Mouse (Mus musculus) liver, postnatal 0 days (tissue): ENCODE data around the gene Xdh. TPM values are rescaled to one million over a fixed set of nuclear protein-coding genes. Genes with fewer than 3 reads are reported as not detected.

Experiments
- ATAC-seq: fragments of 200-750 bp; cut with Nextera tagmentation; 2 replicates; pipeline ENCODE4 v1.8.0; 2017; ENCODE audit warnings: mild to moderate bottlenecking, moderate library complexity
- DNase-seq: peaks from one replicate; pipeline ENCODE4 v3.0.0-alpha.2; 2016
- H3K27ac ChIP-seq: fragments of 300-500 bp; sonication (generic); 2 replicates; pipeline ENCODE4 v1.5.1; 2014; ENCODE audit warnings: antibody characterized with exemption, moderate library complexity, mild to moderate bottlenecking, low read depth
- H3K27me3 ChIP-seq: fragments of 300-500 bp; sonication (generic); 2 replicates; pipeline ENCODE4 v1.6.1; 2014; ENCODE audit warnings: low read length, control low read depth, mixed read lengths; ENCODE audit not compliant: insufficient read depth
- H3K36me3 ChIP-seq: fragments of 300-500 bp; sonication (generic); replicated peaks from 2 replicates; pipeline ENCODE4 v1.6.1; 2014; ENCODE audit warnings: mild to moderate bottlenecking, control low read depth, low read length, moderate library complexity, mixed read lengths; ENCODE audit not compliant: insufficient read depth
- H3K4me1 ChIP-seq: fragments of 300-500 bp; sonication (generic); 2 replicates; pipeline ENCODE4 v1.6.1; 2014; ENCODE audit warnings: antibody characterized with exemption, mild to moderate bottlenecking, control low read depth; ENCODE audit not compliant: insufficient read depth
- H3K4me2 ChIP-seq: fragments of 300-500 bp; sonication (generic); 2 replicates; pipeline ENCODE4 v1.6.1; 2014; ENCODE audit warnings: low read depth, mild to moderate bottlenecking, low read length, moderate library complexity, mixed read lengths
- H3K4me3 ChIP-seq: fragments of 300-500 bp; sonication (generic); 2 replicates; pipeline ENCODE4 v1.5.1; 2014; ENCODE audit warnings: low read depth, low read length
- H3K9ac ChIP-seq: fragments of 300-500 bp; sonication (generic); replicated peaks from 2 replicates; pipeline ENCODE4 v1.6.1; 2014; ENCODE audit warnings: mild to moderate bottlenecking, moderate library complexity
- H3K9me3 ChIP-seq: fragments of 300-500 bp; sonication (generic); 2 replicates; pipeline ENCODE4 v1.6.1; 2016; ENCODE audit warnings: mild to moderate bottlenecking, control low read depth, low read length, mixed read lengths
- CTCF ChIP-seq: sonication (generic); IDR thresholded peaks from 2 replicates; pipeline ENCODE4 v1.5.1; 2016; ENCODE audit warnings: antibody characterized with exemption, low read depth
- EP300 ChIP-seq: IDR thresholded peaks from 2 replicates; pipeline ENCODE4 v1.6.1; 2016; ENCODE audit warnings: antibody characterized with exemption, low read depth, mild to moderate bottlenecking
- whole genome bisulfite sequencing: fragments of 180-500 bp; shearing (Covaris S2); extraction: QIAGEN DNeasy Blood & Tissue Kit; methylation state at CpG from one replicate; pipeline ENCODE4 v1.1.7; 2014; ENCODE audit not compliant: insufficient replicate concordance; 5-methylcytosine and 5-hydroxymethylcytosine counted together
- polyA plus RNA-seq: library from polyadenylated mRNA; unstranded; fragments of >200 nt; fragmentation: Nextera tagmentation; extraction: Ambion mirVana; gene quantifications from 2 replicates; pipeline ENCODE4 v1.2.1, GENCODE M21; 2015

Gene Xdh
- polyA plus RNA-seq, 1 experiment from 2014 or later = 7.0 TPM

GRCm38 (mm10) chr17:73961801-73962403, 11.9 kb upstream of the Xdh start:
- Histone ChIP-seq H3K27ac (peak overlapping the region; percentile 51), H3K27me3 (no peaks in the 10 kb centered on the region), H3K4me3 (no peak overlapping the region), H3K36me3 (no peaks in the 10 kb centered on the region), H3K9ac (no peak overlapping the region), H3K9me3 (no peaks in the 10 kb centered on the region), H3K4me2 (no peak overlapping the region), H3K4me1 (no peaks in the 10 kb centered on the region)
- no peak for ATAC-seq
- no peak for DNase-seq
- WGBS = 81% methylated on average over 1 of the region's 1 CpGs
- no peak for TF ChIP-seq EP300
- TF ChIP-seq CTCF = no peak

GRCm38 (mm10) chr17:73960745-73961144, 10.7 kb upstream of the Xdh start:
- Histone ChIP-seq H3K4me2 (no peak overlapping the region), H3K9ac (no peak overlapping the region), H3K27ac (no peak overlapping the region), H3K4me1 (no peaks in the 10 kb centered on the region), H3K36me3 (no peaks in the 10 kb centered on the region), H3K27me3 (no peaks in the 10 kb centered on the region), H3K9me3 (no peaks in the 10 kb centered on the region), H3K4me3 (no peak overlapping the region)
- DNase-seq = no peak
- 81% methylated on average over 4 of the region's 4 CpGs for WGBS
- no peak for TF ChIP-seq EP300
- no peak for TF ChIP-seq CTCF
- no peak for ATAC-seq

- peak overlapping the region; percentile 66 for H3K27ac ChIP-seq
- no peaks in the 10 kb centered on the region for H3K9me3 ChIP-seq
- DNase-seq (peak; percentile 51), ATAC-seq (peak; percentile 26; the same call in 1 of the 2 replicates)
- H3K27me3 ChIP-seq = no peaks in the 10 kb centered on the region
- H3K4me1 ChIP-seq = peaks cover 7% of the 10 kb centered on the region; the same call in 1 of the 2 replicates
- 32% methylated on average over 4 of the region's 4 CpGs for WGBS
- H3K4me3 ChIP-seq = no peak overlapping the region
- no peaks in the 10 kb centered on the region for H3K36me3 ChIP-seq
- no peak overlapping the region for H3K9ac ChIP-seq
- peak overlapping the region; percentile 22; the same call in 1 of the 2 replicates for H3K4me2 ChIP-seq
- TF ChIP-seq CTCF = no peak
- no peak for TF ChIP-seq EP300
Observed at GRCm38 (mm10) chr17:73952103-73952521, 2.1 kb upstream of the Xdh start.

GRCm38 (mm10) chr17:73950970-73951369, 974 bp upstream of the Xdh start:
- TF ChIP-seq CTCF (no peak), EP300 (no peak)

GRCm38 (mm10) chr17:73949498-73949897, 498 bp downstream of the Xdh start:
- ATAC-seq (peak; percentile 25), DNase-seq (no peak)
- H3K36me3 ChIP-seq = no peaks in the 10 kb centered on the region
- peak overlapping the region; percentile 55 for H3K4me2 ChIP-seq
- peak overlapping the region; percentile 36 for H3K4me3 ChIP-seq
- H3K9ac ChIP-seq = peak overlapping the region; percentile 22; the same call in 1 of the 2 replicates
- H3K4me1 ChIP-seq = peaks cover 7% of the 10 kb centered on the region; the same call in 1 of the 2 replicates
- 56% methylated on average over 4 of the region's 4 CpGs for WGBS
- H3K9me3 ChIP-seq = no peaks in the 10 kb centered on the region
- TF ChIP-seq CTCF (peak; percentile 44), EP300 (no peak)
- H3K27ac ChIP-seq = peak overlapping the region; percentile 83
- no peaks in the 10 kb centered on the region for H3K27me3 ChIP-seq

More at GRCm38 (mm10) chr17:73950970-73951369, 974 bp upstream of the Xdh start:
- no peaks in the 10 kb centered on the region for H3K36me3 ChIP-seq
- no peak overlapping the region for H3K4me3 ChIP-seq
- no peaks in the 10 kb centered on the region for H3K27me3 ChIP-seq
- DNase-seq = no peak
- no peak overlapping the region for H3K9ac ChIP-seq
- peaks cover 7% of the 10 kb centered on the region; the same call in 1 of the 2 replicates for H3K4me1 ChIP-seq
- H3K9me3 ChIP-seq = no peaks in the 10 kb centered on the region
- ATAC-seq = no peak
- H3K4me2 ChIP-seq = no peak overlapping the region
- H3K27ac ChIP-seq = peak overlapping the region; percentile 83; the same call in 1 of the 2 replicates
- WGBS = 55% methylated on average over 5 of the region's 5 CpGs

GRCm38 (mm10) chr17:73948801-73949200, 1.2 kb downstream of the Xdh start:
- H3K9ac ChIP-seq = 0 out of 2 replicates have a peak overlapping the region, but pooled peaks have one; percentile 8
- H3K36me3 ChIP-seq = no peaks in the 10 kb centered on the region
- WGBS = 67% methylated on average over 2 of the region's 2 CpGs
- H3K27ac ChIP-seq = peak overlapping the region; percentile 83
- H3K4me3 ChIP-seq = peak overlapping the region; percentile 36
- H3K9me3 ChIP-seq = no peaks in the 10 kb centered on the region
- peaks cover 7% of the 10 kb centered on the region; the same call in 1 of the 2 replicates for H3K4me1 ChIP-seq
- TF ChIP-seq CTCF (no peak), EP300 (no peak)
- no peaks in the 10 kb centered on the region for H3K27me3 ChIP-seq
- no peak for DNase-seq
- peak overlapping the region; percentile 55 for H3K4me2 ChIP-seq
- ATAC-seq = no peak
